Mouse (Mus musculus) right cerebral cortex, adult 2 months (tissue): ENCODE data around the gene Insl5.

ENCODE experiments used
- DNase-seq, 2 experiments: peaks; one replicate each; pipeline ENCODE4 v3.0.0; 2021 to 2022; ENCODE audit warnings: low spot score in 2 of 2

The Insl5 gene

DNA sequence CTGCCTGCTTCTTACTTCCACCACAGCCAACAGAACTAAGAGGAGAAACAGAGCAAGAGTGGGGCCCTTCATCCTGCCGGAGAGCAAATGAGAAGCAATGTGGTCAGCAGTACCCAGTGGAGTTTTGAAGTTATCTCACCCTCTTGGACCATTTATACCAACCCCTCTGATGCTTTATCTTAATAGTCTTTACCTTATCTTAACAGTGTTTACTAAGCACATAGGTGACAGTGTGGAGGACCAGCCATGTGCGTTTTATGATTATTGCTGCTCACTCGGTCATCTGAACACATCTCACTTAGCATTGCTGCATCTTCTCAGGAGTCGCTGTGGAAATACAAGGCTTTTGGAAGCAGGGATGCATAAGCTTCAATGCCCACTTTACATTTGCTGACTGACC, at the start of gene Insl5:
Gene Insl5, minus strand, starts transcription at position 222 of the 400 bp plus-strand sequence.
- no peak for DNase-seq

- DNase-seq: no peak
These were observed 44.0 kb upstream of the Insl5 start for GRCm38 (mm10) chr4:103070631-103071030.

DNA sequence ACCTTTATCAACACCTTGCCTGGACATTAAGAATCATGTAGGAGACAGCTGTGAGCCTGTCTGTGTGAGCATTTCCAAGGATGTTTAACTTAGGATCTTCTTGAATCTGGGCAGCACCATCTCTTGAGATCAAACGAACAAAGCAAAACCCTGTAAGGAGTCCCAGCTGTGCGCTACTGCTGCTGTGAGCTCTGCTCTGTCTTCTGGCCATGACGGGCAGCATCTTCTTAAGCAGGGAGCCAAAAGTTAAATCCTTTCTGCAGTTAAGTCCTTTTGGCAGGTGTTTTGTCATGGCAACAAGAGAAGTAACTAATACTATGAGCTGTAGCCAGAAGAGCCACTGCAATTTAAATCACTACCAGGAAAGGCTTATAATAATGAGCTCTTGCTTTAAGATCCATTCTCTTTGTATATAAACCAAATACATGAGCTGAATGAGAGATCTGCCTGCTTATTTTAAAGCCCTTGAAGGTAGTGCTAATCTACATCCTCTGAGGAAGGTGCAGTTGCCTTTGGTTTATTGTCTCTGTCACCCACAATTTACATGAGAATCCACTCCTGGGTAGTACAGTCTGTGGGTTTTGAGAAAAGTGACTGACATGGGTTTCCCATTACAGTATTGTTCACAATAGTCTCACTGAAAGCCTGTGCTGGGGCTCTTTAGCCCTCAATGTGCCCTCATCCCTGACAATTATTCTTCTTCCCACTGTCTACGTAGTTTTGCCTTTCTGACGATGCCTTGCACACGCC, 41.4 kb upstream of the Insl5 start:
- DNase-seq: no peak

DNA sequence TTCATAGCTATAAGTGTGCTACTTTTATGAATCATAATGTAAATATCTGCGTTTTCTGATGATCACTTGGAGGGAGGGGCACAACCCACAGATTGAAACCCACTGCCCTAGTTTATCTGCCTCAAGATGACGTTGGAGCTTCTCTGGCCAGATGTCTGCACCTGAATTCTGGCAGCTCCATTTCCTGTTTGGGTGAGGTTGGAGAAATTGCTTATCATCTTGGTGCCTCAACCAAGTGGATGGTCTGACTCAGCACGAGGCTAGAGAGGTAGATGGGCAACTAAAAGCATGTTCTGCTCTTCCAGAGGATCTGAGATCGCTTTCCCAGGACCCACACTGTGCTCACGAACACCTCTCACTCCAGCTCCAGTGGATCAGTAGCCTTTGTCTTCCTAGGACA, 38.3 kb upstream of the Insl5 start:
- DNase-seq: no peak

DNA sequence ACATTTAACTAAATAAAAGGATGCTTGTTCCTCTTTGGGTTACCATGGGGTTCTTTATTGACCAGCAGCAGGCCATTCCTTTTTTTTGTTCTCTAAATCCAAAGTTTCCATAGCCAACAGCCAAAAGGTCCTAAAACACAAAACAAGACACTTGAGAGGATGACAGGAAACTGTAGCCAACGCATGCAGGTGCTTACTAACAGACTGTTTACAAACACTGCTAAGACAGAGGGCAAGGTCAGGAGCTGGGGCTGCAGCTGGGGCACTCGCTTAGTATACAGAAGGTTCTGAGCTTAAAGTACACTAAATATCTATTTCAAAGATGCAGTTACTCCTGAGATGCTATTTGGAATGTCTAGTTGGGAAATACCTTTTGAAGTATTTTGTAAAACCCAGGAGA, 37.8 kb upstream of the Insl5 start:
- DNase-seq: no peak

- no peak for DNase-seq
These were observed 30.3 kb upstream of the Insl5 start for GRCm38 (mm10) chr4:103056909-103057308.

DNA sequence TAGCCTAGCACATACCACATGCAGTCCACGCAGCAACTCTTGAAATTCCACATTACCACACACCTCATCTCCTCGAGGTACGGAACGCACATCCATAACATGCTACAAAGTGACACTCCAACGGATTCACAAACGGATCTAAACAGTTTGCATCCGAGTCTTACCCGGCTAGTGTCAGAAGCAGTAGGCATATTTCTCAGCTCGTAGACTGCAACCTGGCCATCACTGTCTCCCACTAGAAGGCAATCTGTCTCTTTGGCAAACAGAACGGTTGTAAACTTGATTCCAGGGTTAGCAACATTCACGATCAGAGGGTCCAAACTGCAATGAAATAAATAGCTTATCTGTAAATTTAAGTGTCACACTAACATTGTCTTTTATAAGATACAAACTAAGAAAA, 21.4 kb upstream of the Insl5 start:
- no peak for DNase-seq

DNA sequence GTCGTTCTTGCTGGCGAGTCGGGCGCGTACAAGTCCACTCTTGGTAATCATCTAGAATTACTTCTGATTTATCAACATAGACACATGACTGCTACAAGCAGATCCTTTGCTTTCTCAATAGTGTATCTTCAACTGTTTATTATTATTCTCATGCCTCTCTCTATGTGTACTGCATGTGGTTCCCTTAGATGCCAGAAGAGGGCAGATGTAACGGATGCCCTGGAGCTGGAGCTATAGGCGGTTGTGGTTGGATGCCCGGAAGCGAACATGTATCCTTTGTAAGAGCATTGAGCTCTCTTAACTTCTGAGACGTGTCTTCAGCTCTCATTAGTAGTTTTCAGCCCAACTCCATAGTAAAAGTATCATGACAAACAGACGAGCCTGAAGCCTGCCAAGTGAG, 16.4 kb upstream of the Insl5 start:
- DNase-seq: no peak

GRCm38 (mm10) chr4:103039838-103040191, 13.2 kb upstream of the Insl5 start:
- no peak for DNase-seq

- DNase-seq: no peak
These were observed 12.6 kb upstream of the Insl5 start for GRCm38 (mm10) chr4:103039103-103039837.

GRCm38 (mm10) chr4:103028177-103029088, 1.8 kb upstream of the Insl5 start:
- DNase-seq: no peak

- no peak for DNase-seq
These were observed 1.1 kb upstream of the Insl5 start for GRCm38 (mm10) chr4:103027745-103028144.

GRCm38 (mm10) chr4:103013490-103013889, 13.2 kb downstream of the Insl5 start:
- DNase-seq: peak; percentile 10 to 11

DNA sequence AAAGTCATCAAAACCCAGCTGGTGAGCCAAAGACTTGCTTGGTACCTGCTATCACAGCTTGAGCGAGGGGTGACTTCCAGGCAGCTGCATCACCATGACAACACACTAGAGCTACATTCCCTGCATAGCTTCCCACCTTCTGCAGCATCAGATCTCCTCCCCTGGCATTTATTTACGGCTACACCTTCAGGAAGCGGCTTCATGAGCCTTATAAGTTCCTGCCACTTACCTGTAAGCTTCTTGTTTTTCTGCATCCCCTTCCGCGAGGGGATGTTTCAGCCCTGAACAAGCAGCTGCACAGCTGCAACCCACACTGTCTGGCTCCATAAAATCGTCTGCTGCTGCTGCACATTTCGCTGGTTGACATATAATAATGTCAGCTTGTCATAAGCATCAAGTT, 14.8 kb downstream of the Insl5 start:
- DNase-seq: peak; percentile 13 to 16

- no peak for DNase-seq
These were observed 15.9 kb downstream of the Insl5 start for GRCm38 (mm10) chr4:103010734-103011133.

DNA sequence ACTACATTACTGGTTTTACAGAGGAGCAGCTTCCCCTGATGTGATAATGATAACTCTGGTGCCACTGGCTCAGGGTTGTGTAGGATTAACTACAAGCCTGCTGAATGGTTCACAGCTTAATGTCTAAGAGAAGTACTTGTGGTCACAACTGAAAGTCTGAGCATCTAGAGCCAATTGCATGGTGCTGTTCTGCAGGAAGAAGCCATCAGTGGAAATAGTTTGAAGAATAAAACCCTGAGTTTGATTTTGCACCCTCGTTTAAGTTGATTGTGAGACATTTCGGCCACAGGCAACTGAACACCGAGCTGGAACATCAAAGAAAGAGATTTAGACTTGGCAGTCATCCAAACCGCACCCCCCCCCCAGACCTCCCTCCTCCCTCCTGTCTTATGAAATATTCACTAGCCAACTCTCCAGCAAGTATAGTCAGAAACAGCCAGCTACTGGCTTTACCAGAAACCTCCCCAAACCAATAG, 19.7 kb downstream of the Insl5 start:
- DNase-seq: no peak

DNA sequence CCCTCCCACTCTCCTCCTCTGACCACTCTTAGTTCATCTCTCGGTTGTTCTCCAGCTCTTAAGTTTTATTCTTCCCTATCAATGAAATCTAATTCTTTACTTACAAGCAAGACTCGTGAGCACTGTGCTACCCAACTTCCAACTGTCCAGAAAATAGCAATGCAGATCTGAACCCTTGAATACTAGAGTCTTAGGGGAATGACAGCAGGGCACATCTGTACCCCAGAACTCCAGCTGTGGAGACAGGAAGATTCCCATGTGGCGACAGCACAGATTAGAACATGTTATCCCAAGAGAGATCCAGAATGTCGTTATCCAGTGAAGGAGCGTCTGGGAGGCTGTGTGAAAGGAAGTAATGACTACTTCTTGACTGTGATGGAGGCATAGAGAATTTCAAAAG, 20.4 kb downstream of the Insl5 start:
- no peak for DNase-seq

- no peak for DNase-seq
These were observed 21.3 kb downstream of the Insl5 start for GRCm38 (mm10) chr4:103005190-103005945.

DNA sequence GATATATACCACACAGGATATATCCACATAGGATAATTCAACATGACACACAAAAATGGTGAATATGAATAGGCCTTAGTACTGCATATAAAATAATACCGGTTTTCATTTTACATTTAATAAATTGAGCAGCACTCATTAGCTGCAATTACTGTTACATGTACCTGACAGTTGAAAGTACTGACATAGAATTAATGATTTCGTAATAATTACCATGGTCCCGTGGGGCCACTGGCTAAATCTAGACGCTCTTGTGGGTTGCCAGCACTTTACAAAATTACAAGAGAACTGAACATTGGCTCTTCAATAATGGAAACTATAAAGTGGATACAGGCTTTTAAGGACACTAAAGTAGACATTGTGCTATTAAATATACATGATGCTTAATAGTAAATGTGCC, 22.0 kb downstream of the Insl5 start:
- DNase-seq: no peak

- DNase-seq: no peak
These were observed 35.0 kb downstream of the Insl5 start for GRCm38 (mm10) chr4:102991685-102992084.

DNA sequence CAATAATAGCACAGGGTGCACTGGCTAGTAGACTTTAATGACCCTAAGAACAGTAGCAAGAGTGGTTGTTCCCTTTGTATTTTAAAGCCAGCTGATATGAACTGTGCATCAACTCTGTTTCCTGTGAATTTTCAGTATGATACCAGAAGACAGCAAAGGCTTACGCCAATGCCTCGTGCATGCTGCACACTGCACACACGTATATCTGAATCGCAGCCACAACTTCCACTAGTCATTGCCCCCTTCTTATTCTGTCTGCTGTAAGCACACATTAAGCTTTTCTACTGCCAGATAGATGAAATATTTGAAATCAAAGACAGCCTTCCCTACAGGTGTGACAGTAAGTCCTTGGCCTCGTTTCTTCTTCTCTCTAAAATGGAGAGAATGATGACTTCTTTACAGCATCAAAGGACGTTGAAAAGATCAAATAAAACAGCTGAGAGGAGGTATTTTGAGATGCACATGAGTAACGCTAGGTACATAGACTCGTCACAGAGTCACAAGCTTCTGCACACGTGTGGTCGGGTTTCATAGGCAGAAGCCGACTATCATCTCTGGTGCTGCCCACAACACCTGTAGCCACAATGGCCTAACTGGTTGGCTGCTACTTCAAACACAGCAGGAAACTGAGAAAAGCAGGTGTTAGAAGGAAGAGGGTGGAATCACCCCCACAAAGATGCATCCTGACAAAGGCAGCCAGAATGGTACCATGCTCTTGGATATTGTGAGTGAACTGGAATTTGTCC, 35.9 kb downstream of the Insl5 start:
- DNase-seq: no peak
